Mouse (Mus musculus): ENCODE data around the gene Ncoa1. TPM values are rescaled to one million over a fixed set of nuclear protein-coding genes. Genes with fewer than 3 reads are reported as not detected.

Ncoa1 gene
- polyA plus RNA-seq, 1 experiment from 2014 or later, result 10.4 TPM

GRCm38 (mm10) chr12:4396221-4396620 lies 80.8 kb downstream of the Ncoa1 start:
- Histone ChIP-seq H3K27me3 (ENCODE audit: control insufficient read depth, insufficient read depth, low read length) (no peaks in the 10 kb centered on the region), H3K9ac (replicated peaks; ENCODE audit: low read depth, low read length) (no peak overlapping the region), H3K9me3 (ENCODE audit: control insufficient read depth, low read depth, low read length) (no peaks in the 10 kb centered on the region), H3K36me3 (ENCODE audit: control insufficient read depth, insufficient read depth, low read length) (no peaks in the 10 kb centered on the region), H3K27ac (ENCODE audit: low read length) (no peak overlapping the region), H3K4me3 (ENCODE audit: low read depth, low read length) (no peak overlapping the region), H3K4me2 (replicated peaks; ENCODE audit: low read depth, low read length) (no peak overlapping the region), H3K4me1 (ENCODE audit: control insufficient read depth, insufficient read depth, low read length) (no peaks in the 10 kb centered on the region)
- ATAC-seq (ENCODE audit: insufficient number of reproducible peaks, insufficient read depth, low FRiP score, low read depth), result no peak
- 82% methylated on average over 7 of the region's 7 CpGs for WGBS

DNA sequence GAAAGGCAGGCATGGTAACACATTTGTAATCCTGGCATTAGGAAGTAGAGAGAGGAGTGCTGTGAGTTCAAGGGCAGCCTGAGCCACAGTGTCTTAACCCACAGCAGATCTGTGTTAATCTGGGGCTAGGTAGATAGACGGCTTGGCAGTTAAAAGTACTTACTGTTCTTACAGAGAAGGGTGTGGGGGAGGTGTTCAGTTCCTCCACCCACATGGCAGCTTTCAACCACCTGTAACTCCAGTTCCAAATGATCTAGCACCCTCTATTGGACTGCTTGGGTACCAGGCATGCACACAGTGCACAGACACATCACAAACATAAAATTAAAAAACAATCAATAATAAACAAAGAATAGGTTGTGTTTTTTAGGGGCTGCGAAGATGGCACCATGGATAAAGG lies 84.4 kb downstream of the Ncoa1 start:
- no peak for ATAC-seq (ENCODE audit: insufficient number of reproducible peaks, insufficient read depth, low FRiP score, low read depth)
- Histone ChIP-seq H3K9ac (replicated peaks; ENCODE audit: low read depth, low read length) (no peak overlapping the region), H3K36me3 (ENCODE audit: control insufficient read depth, insufficient read depth, low read length) (no peaks in the 10 kb centered on the region)

DNA sequence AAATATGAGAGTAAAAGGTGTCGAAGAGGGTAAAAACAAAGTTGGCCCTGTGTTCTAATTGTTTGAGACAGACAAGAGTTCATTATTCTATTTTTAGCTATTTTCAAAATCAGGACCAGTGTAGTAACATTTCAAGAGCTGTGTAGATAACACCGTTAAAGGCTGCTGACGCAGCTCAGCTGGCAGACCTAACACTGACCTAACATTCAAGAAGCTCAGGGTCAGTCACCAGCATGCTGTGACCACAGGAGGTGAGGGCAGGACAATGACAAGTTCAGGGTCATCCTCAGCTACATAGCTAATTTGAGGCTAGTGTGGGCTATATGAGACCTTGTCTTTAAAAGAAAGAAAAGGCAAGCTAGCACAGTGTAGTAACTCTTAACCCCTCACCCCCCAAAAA lies 84.9 kb downstream of the Ncoa1 start:
- Histone ChIP-seq H3K4me2 (replicated peaks; ENCODE audit: low read depth, low read length) (no peak overlapping the region), H3K27ac (ENCODE audit: low read length) (no peak overlapping the region), H3K9me3 (ENCODE audit: control insufficient read depth, low read depth, low read length) (no peaks in the 10 kb centered on the region), H3K27me3 (ENCODE audit: control insufficient read depth, insufficient read depth, low read length) (no peaks in the 10 kb centered on the region), H3K4me3 (ENCODE audit: low read depth, low read length) (no peak overlapping the region), H3K9ac (replicated peaks; ENCODE audit: low read depth, low read length) (no peak overlapping the region), H3K4me1 (ENCODE audit: control insufficient read depth, insufficient read depth, low read length) (no peaks in the 10 kb centered on the region), H3K36me3 (ENCODE audit: control insufficient read depth, insufficient read depth, low read length) (no peaks in the 10 kb centered on the region)
- WGBS, result 60% methylated on average over 3 of the region's 3 CpGs
- no peak for ATAC-seq (ENCODE audit: insufficient number of reproducible peaks, insufficient read depth, low FRiP score, low read depth)

More for the DNA sequence above, 84.4 kb downstream of the Ncoa1 start:
- 60% methylated on average over 2 of the region's 2 CpGs for WGBS
- H3K4me1 ChIP-seq (ENCODE audit: control insufficient read depth, insufficient read depth, low read length), result no peaks in the 10 kb centered on the region
- no peak overlapping the region for H3K4me2 ChIP-seq (replicated peaks; ENCODE audit: low read depth, low read length)
- no peak overlapping the region for H3K4me3 ChIP-seq (ENCODE audit: low read depth, low read length)
- no peak overlapping the region for H3K27ac ChIP-seq (ENCODE audit: low read length)
- H3K27me3 ChIP-seq (ENCODE audit: control insufficient read depth, insufficient read depth, low read length), result no peaks in the 10 kb centered on the region
- no peaks in the 10 kb centered on the region for H3K9me3 ChIP-seq (ENCODE audit: control insufficient read depth, low read depth, low read length)

GRCm38 (mm10) chr12:4391256-4391655 lies 85.7 kb downstream of the Ncoa1 start:
- Histone ChIP-seq H3K9me3 (ENCODE audit: control insufficient read depth, low read depth, low read length) (no peaks in the 10 kb centered on the region), H3K36me3 (ENCODE audit: control insufficient read depth, insufficient read depth, low read length) (no peaks in the 10 kb centered on the region), H3K27me3 (ENCODE audit: control insufficient read depth, insufficient read depth, low read length) (no peaks in the 10 kb centered on the region), H3K4me1 (ENCODE audit: control insufficient read depth, insufficient read depth, low read length) (no peaks in the 10 kb centered on the region), H3K9ac (replicated peaks; ENCODE audit: low read depth, low read length) (no peak overlapping the region), H3K27ac (ENCODE audit: low read length) (no peak overlapping the region), H3K4me2 (replicated peaks; ENCODE audit: low read depth, low read length) (no peak overlapping the region), H3K4me3 (ENCODE audit: low read depth, low read length) (no peak overlapping the region)
- WGBS, result 51% methylated on average over 4 of the region's 4 CpGs
- no peak for ATAC-seq (ENCODE audit: insufficient number of reproducible peaks, insufficient read depth, low FRiP score, low read depth)

DNA sequence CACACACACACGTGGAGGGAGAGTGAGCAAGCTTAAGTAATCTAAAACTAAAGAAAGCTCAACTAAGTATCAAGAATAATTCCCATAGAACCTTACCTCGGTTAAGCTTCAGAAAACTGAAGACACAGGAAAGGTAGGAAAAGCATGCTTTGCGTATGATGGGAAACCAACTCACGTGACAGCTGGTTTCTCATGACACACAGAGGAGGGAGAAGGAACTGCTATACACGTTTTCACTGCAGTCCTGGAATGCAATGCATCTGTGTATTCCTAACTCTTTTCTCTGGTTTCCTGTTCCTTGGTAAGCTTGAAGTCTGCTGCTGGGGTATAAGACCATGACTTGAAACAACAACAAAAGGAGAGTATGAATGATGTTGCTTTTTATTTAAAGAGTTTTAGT lies 86.3 kb downstream of the Ncoa1 start:
- Histone ChIP-seq H3K9ac (replicated peaks; ENCODE audit: low read depth, low read length) (no peak overlapping the region), H3K4me1 (ENCODE audit: control insufficient read depth, insufficient read depth, low read length) (no peaks in the 10 kb centered on the region), H3K9me3 (ENCODE audit: control insufficient read depth, low read depth, low read length) (no peaks in the 10 kb centered on the region), H3K27me3 (ENCODE audit: control insufficient read depth, insufficient read depth, low read length) (no peaks in the 10 kb centered on the region), H3K4me3 (ENCODE audit: low read depth, low read length) (no peak overlapping the region), H3K36me3 (ENCODE audit: control insufficient read depth, insufficient read depth, low read length) (no peaks in the 10 kb centered on the region), H3K27ac (ENCODE audit: low read length) (no peak overlapping the region), H3K4me2 (replicated peaks; ENCODE audit: low read depth, low read length) (no peak overlapping the region)
- no peak for ATAC-seq (ENCODE audit: insufficient number of reproducible peaks, insufficient read depth, low FRiP score, low read depth)
- WGBS, result 50% methylated on average over 5 of the region's 5 CpGs

GRCm38 (mm10) chr12:4386077-4386719 lies 90.8 kb downstream of the Ncoa1 start:
- Histone ChIP-seq H3K36me3 (ENCODE audit: control insufficient read depth, insufficient read depth, low read length) (no peaks in the 10 kb centered on the region), H3K4me3 (ENCODE audit: low read depth, low read length) (no peak overlapping the region), H3K9ac (replicated peaks; ENCODE audit: low read depth, low read length) (no peak overlapping the region), H3K4me2 (replicated peaks; ENCODE audit: low read depth, low read length) (no peak overlapping the region), H3K27me3 (ENCODE audit: control insufficient read depth, insufficient read depth, low read length) (no peaks in the 10 kb centered on the region), H3K27ac (ENCODE audit: low read length) (no peak overlapping the region), H3K9me3 (ENCODE audit: control insufficient read depth, low read depth, low read length) (no peaks in the 10 kb centered on the region), H3K4me1 (ENCODE audit: control insufficient read depth, insufficient read depth, low read length) (no peaks in the 10 kb centered on the region)
- 78% methylated on average over 3 of the region's 3 CpGs for WGBS
- ATAC-seq (ENCODE audit: insufficient number of reproducible peaks, insufficient read depth, low FRiP score, low read depth), result no peak

- WGBS, result 96% methylated on average over 3 of the region's 3 CpGs
- no peaks in the 10 kb centered on the region for H3K4me1 ChIP-seq (ENCODE audit: control insufficient read depth, insufficient read depth, low read length)
- no peaks in the 10 kb centered on the region for H3K36me3 ChIP-seq (ENCODE audit: control insufficient read depth, insufficient read depth, low read length)
- H3K27me3 ChIP-seq (ENCODE audit: control insufficient read depth, insufficient read depth, low read length), result no peaks in the 10 kb centered on the region
- H3K4me3 ChIP-seq (ENCODE audit: low read depth, low read length), result no peak overlapping the region
- no peak overlapping the region for H3K4me2 ChIP-seq (replicated peaks; ENCODE audit: low read depth, low read length)
- H3K27ac ChIP-seq (ENCODE audit: low read length), result no peak overlapping the region
- H3K9ac ChIP-seq (replicated peaks; ENCODE audit: low read depth, low read length), result no peak overlapping the region
- no peak for ATAC-seq (ENCODE audit: insufficient number of reproducible peaks, insufficient read depth, low FRiP score, low read depth)
- H3K9me3 ChIP-seq (ENCODE audit: control insufficient read depth, low read depth, low read length), result no peaks in the 10 kb centered on the region
Observed at GRCm38 (mm10) chr12:4383061-4383460, 93.9 kb downstream of the Ncoa1 start.

DNA sequence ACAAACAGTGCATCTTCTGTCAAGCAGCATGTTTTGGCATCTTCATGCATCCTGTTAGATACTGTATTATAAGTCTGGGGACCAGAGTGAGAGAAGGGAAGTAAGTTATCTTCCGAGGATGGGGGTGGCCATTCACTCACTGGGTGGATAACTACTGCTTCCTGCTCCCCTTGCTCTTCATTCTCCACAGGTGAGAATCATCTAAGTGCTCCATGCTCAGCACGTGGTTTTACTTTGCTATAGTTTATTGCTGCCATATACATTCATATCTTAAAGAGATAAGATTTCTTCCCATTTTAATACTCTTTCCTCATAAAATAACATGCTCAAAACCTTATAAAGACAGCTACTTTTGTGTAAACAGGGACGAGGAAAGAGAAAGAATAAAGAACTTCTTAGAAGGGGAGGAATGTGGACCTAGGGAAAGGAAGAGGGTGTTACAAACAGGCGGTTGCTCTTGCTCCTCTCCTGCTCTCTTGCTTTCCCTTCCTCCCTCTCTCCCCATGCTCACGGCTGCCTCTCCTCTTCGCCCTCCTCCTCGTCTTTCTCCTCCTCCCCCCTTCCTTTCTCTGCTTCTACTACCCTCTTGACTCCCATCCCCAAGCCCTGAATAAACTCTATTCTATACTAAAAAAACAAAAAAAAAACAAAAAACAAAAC lies 97.6 kb downstream of the Ncoa1 start:
- Histone ChIP-seq H3K9ac (replicated peaks; ENCODE audit: low read depth, low read length) (no peak overlapping the region), H3K36me3 (ENCODE audit: control insufficient read depth, insufficient read depth, low read length) (no peaks in the 10 kb centered on the region), H3K4me2 (replicated peaks; ENCODE audit: low read depth, low read length) (no peak overlapping the region), H3K4me1 (ENCODE audit: control insufficient read depth, insufficient read depth, low read length) (no peaks in the 10 kb centered on the region), H3K27me3 (ENCODE audit: control insufficient read depth, insufficient read depth, low read length) (no peaks in the 10 kb centered on the region), H3K9me3 (ENCODE audit: control insufficient read depth, low read depth, low read length) (no peaks in the 10 kb centered on the region), H3K27ac (ENCODE audit: low read length) (no peak overlapping the region), H3K4me3 (ENCODE audit: low read depth, low read length) (no peak overlapping the region)
- ATAC-seq (ENCODE audit: insufficient number of reproducible peaks, insufficient read depth, low FRiP score, low read depth), result no peak
- WGBS, result 44% methylated on average over 7 of the region's 7 CpGs

GRCm38 (mm10) chr12:4376475-4376874 lies 100.5 kb downstream of the Ncoa1 start:
- Histone ChIP-seq H3K9ac (replicated peaks; ENCODE audit: low read depth, low read length) (no peak overlapping the region), H3K27ac (ENCODE audit: low read length) (no peak overlapping the region), H3K4me3 (ENCODE audit: low read depth, low read length) (no peak overlapping the region), H3K9me3 (ENCODE audit: control insufficient read depth, low read depth, low read length) (no peaks in the 10 kb centered on the region), H3K4me2 (replicated peaks; ENCODE audit: low read depth, low read length) (no peak overlapping the region), H3K4me1 (ENCODE audit: control insufficient read depth, insufficient read depth, low read length) (no peaks in the 10 kb centered on the region), H3K36me3 (ENCODE audit: control insufficient read depth, insufficient read depth, low read length) (no peaks in the 10 kb centered on the region), H3K27me3 (ENCODE audit: control insufficient read depth, insufficient read depth, low read length) (no peaks in the 10 kb centered on the region)
- ATAC-seq (ENCODE audit: insufficient number of reproducible peaks, insufficient read depth, low FRiP score, low read depth), result no peak
- 90% methylated on average over 4 of the region's 4 CpGs for WGBS
